Mouse (Mus musculus) brain, adult 2 months (tissue): ENCODE data around the gene Defb5.
"Not testable (repeated sequence)": the region's sequence is repeated elsewhere in the genome, so short reads cannot be mapped to it uniquely, and the experiment has no call there.

Experiments
- DNase-seq: peaks from one replicate; pipeline ENCODE4 v3.0.0; 2011; ENCODE audit warnings: low read depth, low spot score

Defb5 gene

GRCm38 (mm10) chr8:19247280-19247679, at the start of gene Defb5:
Defb5 (plus strand) TSS chr8:19247580.
- no peak for DNase-seq

- DNase-seq = peak; percentile 11
These were observed 22.2 kb upstream of the Defb5 start, which contains the start of gene Defb6 for GRCm38 (mm10) chr8:19225161-19225560. Defb6 (plus strand) TSS chr8:19225478.

- no peak for DNase-seq
These were observed 9.3 kb upstream of the Defb5 start for GRCm38 (mm10) chr8:19238101-19238500.

- DNase-seq = no peak
These were observed 7.8 kb upstream of the Defb5 start, which contains the start of gene Defb46 for GRCm38 (mm10) chr8:19239616-19240015. Defb46 (plus strand) TSS chr8:19239916.

- DNase-seq = no peak
These were observed 10.8 kb downstream of the Defb5 start for GRCm38 (mm10) chr8:19258136-19258535.

- DNase-seq = no peak
These were observed 12.3 kb downstream of the Defb5 start for GRCm38 (mm10) chr8:19259667-19260066.

- DNase-seq = not testable (repeated sequence)
These were observed 45.7 kb downstream of the Defb5 start, which contains the start of gene Defb3 for GRCm38 (mm10) chr8:19293060-19293459. Defb3 (plus strand) TSS chr8:19293360.

GRCm38 (mm10) chr8:19298361-19298760, 51.0 kb downstream of the Defb5 start:
- not testable (repeated sequence) for DNase-seq
